Mouse (Mus musculus): Measurements from ENCODE around the gene Jade2. TPM values are rescaled to one million over a fixed set of nuclear protein-coding genes. Genes with fewer than 3 reads are reported as not detected.

Gene Jade2
- polyA plus RNA-seq, 1 experiment from 2014 or later: 1.7 TPM

DNA sequence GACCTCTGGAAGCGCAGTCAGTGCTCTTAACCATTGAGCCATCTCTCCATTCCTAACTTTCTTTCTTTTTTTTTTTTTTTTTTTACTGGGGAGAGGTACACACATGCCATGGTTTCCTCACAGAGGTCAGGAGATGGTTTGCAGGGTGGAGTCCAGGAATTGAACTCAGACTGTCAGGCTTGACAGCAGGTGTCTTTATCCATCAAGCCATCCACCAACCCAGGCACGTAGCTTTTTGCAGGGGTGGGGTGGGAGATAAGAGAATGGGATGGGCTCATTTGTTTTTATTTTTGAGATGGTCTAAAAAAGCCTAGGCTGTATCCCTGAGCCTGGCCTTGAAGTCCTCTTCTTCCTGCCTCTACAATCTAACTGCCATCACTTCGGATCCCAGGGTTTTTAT lies 81.9 kb downstream of the Jade2 start:
- no peaks in the 10 kb centered on the region for H3K27me3 ChIP-seq (replicated peaks; ENCODE audit: control insufficient read depth, insufficient read depth, low read length)
- WGBS: 75% methylated on average over 3 of the region's 3 CpGs
- no peak for ATAC-seq
- H3K9me3 ChIP-seq (ENCODE audit: control insufficient read depth): no peaks in the 10 kb centered on the region
- peaks cover 24% of the 10 kb centered on the region for H3K36me3 ChIP-seq (ENCODE audit: control insufficient read depth, insufficient read depth)
- no peak overlapping the region for H3K9ac ChIP-seq (ENCODE audit: low read depth, low read length)
- H3K4me2 ChIP-seq (replicated peaks; ENCODE audit: low read depth): no peak overlapping the region
- no peak overlapping the region for H3K4me3 ChIP-seq (ENCODE audit: low read depth, low read length)
- no peaks in the 10 kb centered on the region for H3K4me1 ChIP-seq (replicated peaks; ENCODE audit: control insufficient read depth, insufficient read depth, low read length)
- no peak overlapping the region for H3K27ac ChIP-seq (ENCODE audit: low read depth, low read length)
- no peak for TF ChIP-seq CTCF (IDR thresholded peaks at IDR 0.05; ENCODE audit: low read depth)

DNA sequence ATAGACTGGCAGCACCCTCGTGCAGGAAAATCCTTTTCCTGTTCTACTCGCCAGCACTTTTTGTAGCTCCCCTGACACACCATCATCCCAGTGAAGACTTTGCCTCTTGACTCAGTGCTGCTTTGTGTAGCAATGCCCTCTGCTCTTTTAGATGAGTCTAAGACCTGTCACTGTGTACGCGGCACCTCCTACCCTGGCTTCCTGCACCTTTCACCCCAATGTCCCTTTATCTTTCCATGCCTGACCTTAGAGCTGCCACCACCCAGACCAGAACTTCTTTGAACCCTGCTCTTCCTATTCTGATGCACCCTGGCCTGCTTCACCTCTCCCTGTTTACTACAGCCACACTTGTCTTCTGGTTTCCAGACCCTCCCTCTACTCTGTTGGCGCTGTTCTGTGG lies 89.2 kb downstream of the Jade2 start:
- H3K9me3 ChIP-seq (ENCODE audit: control insufficient read depth): no peaks in the 10 kb centered on the region
- 35% methylated on average over 5 of the region's 5 CpGs for whole genome bisulfite sequencing
- H3K27me3 ChIP-seq (replicated peaks; ENCODE audit: control insufficient read depth, insufficient read depth, low read length): no peaks in the 10 kb centered on the region
- no peaks in the 10 kb centered on the region; the same call in 1 of the 2 replicates for H3K36me3 ChIP-seq (ENCODE audit: control insufficient read depth, insufficient read depth)
- H3K27ac ChIP-seq (ENCODE audit: low read depth, low read length): peak overlapping the region; percentile 89
- peak overlapping the region; percentile 43 for H3K4me2 ChIP-seq (replicated peaks; ENCODE audit: low read depth)
- TF ChIP-seq CTCF (IDR thresholded peaks at IDR 0.05; ENCODE audit: low read depth): no peak
- H3K4me3 ChIP-seq (ENCODE audit: low read depth, low read length): no peak overlapping the region
- ATAC-seq: peak; percentile 91
- peak overlapping the region; percentile 28; the same call in 1 of the 2 replicates for H3K9ac ChIP-seq (ENCODE audit: low read depth, low read length)
- H3K4me1 ChIP-seq (replicated peaks; ENCODE audit: control insufficient read depth, insufficient read depth, low read length): no peaks in the 10 kb centered on the region

- 32% methylated on average over 8 of the region's 8 CpGs for WGBS
- Histone ChIP-seq H3K27ac (ENCODE audit: low read depth, low read length) (peak overlapping the region; percentile 89), H3K9ac (ENCODE audit: low read depth, low read length) (no peak overlapping the region), H3K36me3 (ENCODE audit: control insufficient read depth, insufficient read depth) (no peaks in the 10 kb centered on the region; the same call in 1 of the 2 replicates), H3K27me3 (replicated peaks; ENCODE audit: control insufficient read depth, insufficient read depth, low read length) (no peaks in the 10 kb centered on the region), H3K4me2 (replicated peaks; ENCODE audit: low read depth) (no peak overlapping the region), H3K9me3 (ENCODE audit: control insufficient read depth) (no peaks in the 10 kb centered on the region), H3K4me3 (ENCODE audit: low read depth, low read length) (no peak overlapping the region), H3K4me1 (replicated peaks; ENCODE audit: control insufficient read depth, insufficient read depth, low read length) (no peaks in the 10 kb centered on the region)
- ATAC-seq: peak; percentile 88
- TF ChIP-seq CTCF (IDR thresholded peaks at IDR 0.05; ENCODE audit: low read depth): no peak
These were observed 89.8 kb downstream of the Jade2 start for GRCm38 (mm10) chr11:51767579-51768220.

GRCm38 (mm10) chr11:51764816-51765215 lies 92.6 kb downstream of the Jade2 start:
- Histone ChIP-seq H3K27ac (ENCODE audit: low read depth, low read length) (peak overlapping the region; percentile 85), H3K9me3 (ENCODE audit: control insufficient read depth) (no peaks in the 10 kb centered on the region), H3K36me3 (ENCODE audit: control insufficient read depth, insufficient read depth) (no peaks in the 10 kb centered on the region), H3K4me1 (replicated peaks; ENCODE audit: control insufficient read depth, insufficient read depth, low read length) (no peaks in the 10 kb centered on the region), H3K27me3 (replicated peaks; ENCODE audit: control insufficient read depth, insufficient read depth, low read length) (no peaks in the 10 kb centered on the region), H3K4me2 (replicated peaks; ENCODE audit: low read depth) (peak overlapping the region; percentile 83), H3K4me3 (ENCODE audit: low read depth, low read length) (peak overlapping the region; percentile 93), H3K9ac (ENCODE audit: low read depth, low read length) (peak overlapping the region; percentile 94)
- 55% methylated on average over 4 of the region's 4 CpGs for WGBS
- no peak for ATAC-seq
- TF ChIP-seq CTCF (IDR thresholded peaks at IDR 0.05; ENCODE audit: low read depth): no peak

- peak overlapping the region; percentile 82 for H3K27ac ChIP-seq (ENCODE audit: low read depth, low read length)
- H3K36me3 ChIP-seq (ENCODE audit: control insufficient read depth, insufficient read depth): no peaks in the 10 kb centered on the region
- H3K27me3 ChIP-seq (replicated peaks; ENCODE audit: control insufficient read depth, insufficient read depth, low read length): no peaks in the 10 kb centered on the region
These were observed 93.5 kb downstream of the Jade2 start for GRCm38 (mm10) chr11:51763955-51764354.

More at GRCm38 (mm10) chr11:51763955-51764354, 93.5 kb downstream of the Jade2 start:
- H3K4me2 ChIP-seq (replicated peaks; ENCODE audit: low read depth): peak overlapping the region; percentile 83
- no peaks in the 10 kb centered on the region for H3K9me3 ChIP-seq (ENCODE audit: control insufficient read depth)
- H3K4me3 ChIP-seq (ENCODE audit: low read depth, low read length): peak overlapping the region; percentile 93
- peak overlapping the region; percentile 94 for H3K9ac ChIP-seq (ENCODE audit: low read depth, low read length)
- WGBS: 3% methylated on average over 13 of the region's 13 CpGs
- ATAC-seq: no peak
- H3K4me1 ChIP-seq (replicated peaks; ENCODE audit: control insufficient read depth, insufficient read depth, low read length): no peaks in the 10 kb centered on the region
- TF ChIP-seq CTCF (IDR thresholded peaks at IDR 0.05; ENCODE audit: low read depth): no peak

Other genes with a start within 250 kb of the Jade2 start
- 98.2 and 101 TPM in 2 replicates for gene Nhp2, start 237.9 kb downstream of the Jade2 start, polyA plus RNA-seq (2015; fragmentation: Nextera tagmentation; extraction: Ambion mirVana)
- 32.4 and 34.2 TPM in 2 replicates for gene Rmnd5b, start 221.8 kb downstream of the Jade2 start, polyA plus RNA-seq (2015; fragmentation: Nextera tagmentation; extraction: Ambion mirVana)
- gene N4bp3, start 206.8 kb downstream of the Jade2 start, polyA plus RNA-seq (2015; fragmentation: Nextera tagmentation; extraction: Ambion mirVana): 8.5 and 8.8 TPM in 2 replicates
- gene D930048N14Rik, start 206.7 kb downstream of the Jade2 start, polyA plus RNA-seq (2015; fragmentation: Nextera tagmentation; extraction: Ambion mirVana): 1.1 and 1.3 TPM in 2 replicates
- 110 and 113 TPM in 2 replicates for gene 0610009B22Rik, start 168.8 kb downstream of the Jade2 start, polyA plus RNA-seq (2015; fragmentation: Nextera tagmentation; extraction: Ambion mirVana)
- gene Sec24a, start 94.0 kb downstream of the Jade2 start, polyA plus RNA-seq (2015; fragmentation: Nextera tagmentation; extraction: Ambion mirVana): 47.1 and 49.1 TPM in 2 replicates
- 442 and 470 TPM in 2 replicates for gene Sar1b, start 94.0 kb downstream of the Jade2 start, polyA plus RNA-seq (2015; fragmentation: Nextera tagmentation; extraction: Ambion mirVana)
- 49.0 and 49.8 TPM in 2 replicates for gene Cdkn2aipnl, start 110.0 kb upstream of the Jade2 start, polyA plus RNA-seq (2015; fragmentation: Nextera tagmentation; extraction: Ambion mirVana)
- 212 and 223 TPM in 2 replicates for gene Ube2b, start 143.1 kb upstream of the Jade2 start, polyA plus RNA-seq (2015; fragmentation: Nextera tagmentation; extraction: Ambion mirVana)
- 4.6 and 5.0 TPM in 2 replicates for gene Cdkl3, start 146.6 kb upstream of the Jade2 start, polyA plus RNA-seq (2015; fragmentation: Nextera tagmentation; extraction: Ambion mirVana)
- 44.9 and 47.9 TPM in 2 replicates for gene Ppp2ca, start 241.0 kb upstream of the Jade2 start, polyA plus RNA-seq (2015; fragmentation: Nextera tagmentation; extraction: Ambion mirVana)

Data from intestine, postnatal 0 days (tissue).